Mouse (Mus musculus): ENCODE results near the gene Kitl. TPM values are rescaled to one million over a fixed set of nuclear protein-coding genes. Genes with fewer than 3 reads are reported as not detected.

The Kitl gene
- total and polyA plus RNA-seq, 2 experiments from 2014 or later, result 35.0 to 50.9 TPM

- Histone ChIP-seq H3K4me1 (ENCODE audit: insufficient read depth, low read length) (no peaks in the 10 kb centered on the region), H3K27me3 (ENCODE audit: insufficient read depth, low read length) (peaks cover 4% of the 10 kb centered on the region; the same call in 1 of the 2 replicates), H3K36me3 (ENCODE audit: insufficient read depth, low read length) (no peaks in the 10 kb centered on the region), H3K27ac (ENCODE audit: low read depth, low read length) (no peak overlapping the region), H3K9me3 (ENCODE audit: low read length) (no peaks in the 10 kb centered on the region), H3K4me3 (ENCODE audit: low read depth, low read length) (no peak overlapping the region; the same call in 1 of the 2 replicates), H3K4me2 (ENCODE audit: low read depth, low read length, poor library complexity, severe bottlenecking) (no peak overlapping the region), H3K9ac (replicated peaks; ENCODE audit: low read length, poor library complexity, severe bottlenecking) (no peak overlapping the region)
- WGBS, result 66% methylated on average over 12 of the region's 12 CpGs
- no peak for DNase-seq (ENCODE audit: low spot score)
- no peak for TF ChIP-seq CTCF (IDR thresholded peaks at IDR 0.05)
- ATAC-seq (ENCODE audit: low FRiP score), result no peak
Measured at GRCm38 (mm10) chr10:100030980-100031516, 15.6 kb downstream of the Kitl start.

GRCm38 (mm10) chr10:100031631-100032030 is 16.2 kb downstream of the Kitl start:
- no peaks in the 10 kb centered on the region for H3K9me3 ChIP-seq (ENCODE audit: low read length)
- H3K27ac ChIP-seq (ENCODE audit: low read depth, low read length), result no peak overlapping the region
- 6% methylated on average over 11 of the region's 11 CpGs for WGBS
- peak overlapping the region; percentile 29; the same call in 1 of the 2 replicates for H3K4me2 ChIP-seq (ENCODE audit: low read depth, low read length, poor library complexity, severe bottlenecking)
- H3K4me3 ChIP-seq (ENCODE audit: low read depth, low read length), result peak overlapping the region; percentile 6; the same call in 1 of the 2 replicates
- no peak for TF ChIP-seq CTCF (IDR thresholded peaks at IDR 0.05)
- no peaks in the 10 kb centered on the region for H3K4me1 ChIP-seq (ENCODE audit: insufficient read depth, low read length)
- H3K36me3 ChIP-seq (ENCODE audit: insufficient read depth, low read length), result no peaks in the 10 kb centered on the region
- no peak for DNase-seq (ENCODE audit: low spot score)
- no peak overlapping the region for H3K9ac ChIP-seq (replicated peaks; ENCODE audit: low read length, poor library complexity, severe bottlenecking)
- peaks cover 4% of the 10 kb centered on the region; the same call in 1 of the 2 replicates for H3K27me3 ChIP-seq (ENCODE audit: insufficient read depth, low read length)
- no peak for ATAC-seq (ENCODE audit: low FRiP score)

- H3K9me3 ChIP-seq (ENCODE audit: low read length), result no peaks in the 10 kb centered on the region
- H3K4me1 ChIP-seq (ENCODE audit: insufficient read depth, low read length), result no peaks in the 10 kb centered on the region
- no peaks in the 10 kb centered on the region for H3K36me3 ChIP-seq (ENCODE audit: insufficient read depth, low read length)
- no peak for TF ChIP-seq CTCF (IDR thresholded peaks at IDR 0.05)
- peaks cover 4% of the 10 kb centered on the region; the same call in 1 of the 2 replicates for H3K27me3 ChIP-seq (ENCODE audit: insufficient read depth, low read length)
- no peak overlapping the region for H3K27ac ChIP-seq (ENCODE audit: low read depth, low read length)
- 55% methylated on average over 3 of the region's 3 CpGs for WGBS
- H3K9ac ChIP-seq (replicated peaks; ENCODE audit: low read length, poor library complexity, severe bottlenecking), result no peak overlapping the region
- ATAC-seq (ENCODE audit: low FRiP score) (no peak), DNase-seq (ENCODE audit: low spot score) (no peak)
- H3K4me2 ChIP-seq (ENCODE audit: low read depth, low read length, poor library complexity, severe bottlenecking), result no peak overlapping the region
- H3K4me3 ChIP-seq (ENCODE audit: low read depth, low read length), result no peak overlapping the region
Measured at GRCm38 (mm10) chr10:100032566-100032965, 17.1 kb downstream of the Kitl start.

- Histone ChIP-seq H3K9me3 (ENCODE audit: low read length) (no peaks in the 10 kb centered on the region), H3K4me1 (ENCODE audit: insufficient read depth, low read length) (no peaks in the 10 kb centered on the region), H3K27ac (ENCODE audit: low read depth, low read length) (no peak overlapping the region), H3K27me3 (ENCODE audit: insufficient read depth, low read length) (0 out of 2 replicates have a peak, but pooled peaks cover 4% of the 10 kb centered on the region), H3K36me3 (ENCODE audit: insufficient read depth, low read length) (no peaks in the 10 kb centered on the region), H3K4me2 (ENCODE audit: low read depth, low read length, poor library complexity, severe bottlenecking) (no peak overlapping the region), H3K9ac (replicated peaks; ENCODE audit: low read length, poor library complexity, severe bottlenecking) (no peak overlapping the region), H3K4me3 (ENCODE audit: low read depth, low read length) (no peak overlapping the region)
- ATAC-seq (ENCODE audit: low FRiP score) (no peak), DNase-seq (ENCODE audit: low spot score) (no peak)
- TF ChIP-seq CTCF (IDR thresholded peaks at IDR 0.05), result no peak
- WGBS, result 32% methylated on average over 4 of the region's 4 CpGs
Measured at GRCm38 (mm10) chr10:100036021-100036420, 20.6 kb downstream of the Kitl start.

GRCm38 (mm10) chr10:100038342-100038898 is 23.0 kb downstream of the Kitl start:
- TF ChIP-seq CTCF (IDR thresholded peaks at IDR 0.05), result no peak
- 82% methylated on average over 12 of the region's 12 CpGs for WGBS
- ATAC-seq (ENCODE audit: low FRiP score), result no peak

GRCm38 (mm10) chr10:100038994-100039393 is 23.6 kb downstream of the Kitl start:
- WGBS, result 94% methylated on average over 8 of the region's 8 CpGs
- H3K36me3 ChIP-seq (ENCODE audit: insufficient read depth, low read length), result no peaks in the 10 kb centered on the region
- no peak overlapping the region for H3K4me3 ChIP-seq (ENCODE audit: low read depth, low read length)
- no peaks in the 10 kb centered on the region for H3K9me3 ChIP-seq (ENCODE audit: low read length)
- no peak for TF ChIP-seq CTCF (IDR thresholded peaks at IDR 0.05)
- 0 out of 2 replicates have a peak, but pooled peaks cover under 1% of the 10 kb centered on the region for H3K27me3 ChIP-seq (ENCODE audit: insufficient read depth, low read length)
- DNase-seq (ENCODE audit: low spot score) (no peak), ATAC-seq (ENCODE audit: low FRiP score) (no peak)
- H3K9ac ChIP-seq (replicated peaks; ENCODE audit: low read length, poor library complexity, severe bottlenecking), result no peak overlapping the region
- no peaks in the 10 kb centered on the region for H3K4me1 ChIP-seq (ENCODE audit: insufficient read depth, low read length)
- no peak overlapping the region for H3K4me2 ChIP-seq (ENCODE audit: low read depth, low read length, poor library complexity, severe bottlenecking)
- no peak overlapping the region for H3K27ac ChIP-seq (ENCODE audit: low read depth, low read length)

More at GRCm38 (mm10) chr10:100038342-100038898, 23.0 kb downstream of the Kitl start:
- no peaks in the 10 kb centered on the region for H3K9me3 ChIP-seq (ENCODE audit: low read length)
- H3K36me3 ChIP-seq (ENCODE audit: insufficient read depth, low read length), result no peaks in the 10 kb centered on the region
- DNase-seq (ENCODE audit: low spot score), result no peak
- H3K27ac ChIP-seq (ENCODE audit: low read depth, low read length), result no peak overlapping the region
- no peaks in the 10 kb centered on the region for H3K4me1 ChIP-seq (ENCODE audit: insufficient read depth, low read length)
- H3K27me3 ChIP-seq (ENCODE audit: insufficient read depth, low read length), result 0 out of 2 replicates have a peak, but pooled peaks cover 4% of the 10 kb centered on the region
- no peak overlapping the region for H3K4me2 ChIP-seq (ENCODE audit: low read depth, low read length, poor library complexity, severe bottlenecking)
- no peak overlapping the region for H3K9ac ChIP-seq (replicated peaks; ENCODE audit: low read length, poor library complexity, severe bottlenecking)
- H3K4me3 ChIP-seq (ENCODE audit: low read depth, low read length), result no peak overlapping the region

Measured in midbrain, postnatal 0 days (tissue).